Mouse (Mus musculus): ENCODE data around the gene Hp. TPM values are rescaled to one million over a fixed set of nuclear protein-coding genes. Genes with fewer than 3 reads are reported as not detected.

Gene Hp
- polyA plus RNA-seq (2012; ENCODE audit: low replicate concordance) = 35.5 and 50.3 TPM in 2 replicates

DNA sequence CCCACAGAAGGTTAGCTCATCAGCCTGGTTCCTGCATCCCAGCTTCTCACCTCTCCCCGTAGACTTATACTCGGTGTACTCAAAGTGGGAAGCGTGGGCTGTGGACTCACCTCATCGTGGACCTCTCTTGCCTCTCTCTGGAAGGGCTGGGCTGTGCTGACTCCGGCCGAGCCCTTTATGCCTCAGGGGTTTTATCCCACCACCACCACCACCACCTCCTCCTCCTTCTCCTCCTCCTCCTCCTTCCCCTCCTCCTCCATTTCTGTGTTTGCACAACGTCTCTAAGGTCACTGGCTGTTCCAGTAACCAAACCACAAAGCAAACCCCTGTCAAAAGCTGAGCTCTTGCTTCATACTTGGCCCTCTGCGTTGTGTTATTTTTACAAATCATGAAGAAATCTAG lies at the start of gene Hp:
Gene Hp (minus strand): TSS at position 273 of the 402 bp plus-strand sequence.

DNA sequence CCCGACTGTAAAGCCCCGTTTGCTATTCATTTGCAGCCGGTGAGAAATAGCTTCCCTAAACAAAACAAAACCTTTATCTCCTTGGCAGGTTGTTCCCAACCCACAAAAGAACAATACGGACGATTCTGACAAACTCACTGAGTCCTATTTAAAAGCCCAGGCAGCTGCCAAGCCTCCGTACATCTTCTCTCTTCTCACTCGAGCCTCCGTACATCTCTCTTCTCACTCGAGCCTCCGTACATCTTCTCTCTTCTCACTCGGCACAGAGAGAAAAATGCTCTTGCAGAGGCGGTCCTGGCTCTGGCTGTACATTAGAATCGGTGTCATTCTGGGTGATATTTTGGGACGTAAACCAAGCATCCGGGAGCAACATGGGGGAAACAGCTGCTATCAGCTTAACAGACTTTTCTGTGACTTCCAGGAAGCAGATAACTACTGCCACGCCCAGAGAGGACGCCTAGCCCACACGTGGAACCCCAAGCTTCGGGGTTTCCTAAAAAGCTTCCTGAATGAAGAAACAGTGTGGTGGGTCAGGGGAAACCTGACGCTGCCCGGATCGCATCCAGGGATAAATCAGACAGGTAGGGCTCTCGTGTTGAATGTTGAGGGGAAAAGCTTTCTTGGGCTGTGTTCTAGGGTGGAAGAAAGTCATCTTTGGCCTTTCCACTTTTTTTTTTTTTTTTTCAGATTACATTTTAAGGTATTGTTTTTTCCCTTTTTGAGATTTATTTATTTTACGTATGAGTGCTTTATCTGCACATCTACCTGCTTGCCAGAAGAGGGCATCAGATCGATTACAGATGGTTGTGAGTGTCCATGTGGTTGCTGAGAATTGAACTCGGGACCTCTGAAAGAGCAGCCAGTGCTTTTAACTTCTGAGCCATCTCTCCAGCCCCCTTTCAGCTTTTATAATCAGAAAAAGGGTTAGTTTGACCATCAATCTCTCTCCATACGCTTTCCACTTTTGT lies 35.6 kb upstream of the Hp start, which contains the start of gene Pkd1l3:
Gene Pkd1l3 (plus strand): TSS at position 275 of the 968 bp plus-strand sequence.

DNA sequence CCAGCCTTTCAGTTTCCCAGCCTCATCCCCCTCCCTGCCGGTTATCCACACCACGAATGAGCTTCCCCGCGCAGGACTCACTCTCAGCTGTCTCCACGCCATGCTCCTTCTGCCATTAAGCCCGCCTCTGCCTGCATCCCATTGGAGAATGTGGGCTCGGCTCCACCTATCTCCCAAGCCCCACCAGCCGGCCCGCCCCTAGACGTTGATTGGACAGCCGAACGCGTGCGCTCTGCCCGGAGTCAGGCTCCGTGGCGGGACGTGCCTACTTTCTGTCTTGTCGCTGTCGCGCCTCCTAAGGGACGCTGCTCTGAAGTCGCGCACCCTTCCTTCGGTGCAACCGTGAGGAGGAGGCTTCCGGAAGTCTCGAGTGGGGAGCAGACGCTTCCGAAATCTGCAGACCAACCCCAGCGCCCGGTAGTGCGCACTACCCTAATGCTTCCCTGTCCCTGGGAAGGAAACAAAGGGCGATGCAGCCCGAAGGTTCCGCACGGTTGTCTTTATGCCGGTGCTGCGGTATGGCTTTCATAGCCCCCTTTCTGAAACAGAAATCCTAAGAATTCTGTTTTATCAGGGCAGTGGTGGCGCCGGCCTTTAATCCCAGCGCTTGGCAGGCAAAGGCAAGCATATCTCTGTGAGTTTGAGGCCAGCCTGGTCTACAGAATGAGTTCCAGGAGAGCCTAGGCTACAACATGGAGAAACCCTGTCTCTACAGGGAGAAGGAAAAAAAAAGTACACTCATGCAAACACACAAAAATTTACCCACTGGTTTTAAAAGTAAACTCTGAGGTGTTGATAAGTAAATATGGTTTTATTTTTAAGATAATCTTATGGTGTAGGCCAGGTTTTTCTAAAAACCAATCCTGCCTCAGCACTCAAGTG lies 29.5 kb upstream of the Hp start, which contains the start of gene Dhodh:
Gene Dhodh (minus strand): TSS at position 403 of the 882 bp plus-strand sequence.

DNA sequence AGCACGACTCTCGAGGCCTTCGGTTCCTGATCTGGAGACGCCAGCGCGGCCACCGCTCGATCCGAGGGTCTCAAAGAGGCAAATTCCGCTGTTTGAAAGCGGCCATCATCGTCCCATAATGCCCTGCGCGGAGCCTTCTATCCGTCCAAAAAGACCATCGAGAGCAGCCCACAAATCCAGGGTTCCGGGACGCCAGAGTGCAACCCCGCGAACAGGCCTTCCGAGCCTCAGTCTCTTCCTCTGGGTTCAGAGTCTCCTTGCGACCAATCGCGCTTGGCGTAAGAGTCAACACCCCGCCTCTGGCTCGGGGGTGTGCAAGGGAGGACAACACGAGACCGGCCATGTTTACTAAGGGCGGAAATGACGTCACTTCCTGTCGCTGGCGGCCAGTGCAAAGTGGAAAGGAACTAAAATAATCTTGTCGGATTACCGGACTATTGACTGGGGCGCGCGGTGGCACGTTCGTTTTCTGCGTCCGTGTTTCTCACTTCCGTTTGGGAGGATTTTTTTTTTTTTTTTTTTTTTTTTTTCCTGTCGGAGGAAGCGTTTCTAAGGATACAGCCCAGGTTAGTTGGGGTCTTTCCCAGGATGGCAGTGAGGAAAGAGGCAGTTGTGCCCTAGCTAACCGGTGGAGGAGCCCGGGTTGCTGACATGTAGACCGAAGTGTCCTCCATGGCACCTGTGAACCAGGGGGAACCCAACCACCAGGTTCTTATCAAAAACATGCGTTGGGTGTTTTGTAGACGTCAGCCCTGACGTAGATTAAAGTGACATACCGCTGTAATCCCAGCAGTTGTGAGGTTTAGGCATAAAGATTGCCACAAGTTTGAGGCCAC lies 13.3 kb downstream of the Hp start, which contains the start of the genes Dhx38 and Txnl4b:
Gene Dhx38 (minus strand): TSS at position 364 of the 836 bp plus-strand sequence.
Gene Txnl4b (plus strand): TSS at position 395 of the 836 bp plus-strand sequence.

Other genes with a start within 250 kb of the Hp start
- not detected in 2 replicates for gene Pmfbp1, start 85.1 kb downstream of the Hp start, polyA plus RNA-seq (2012; ENCODE audit: low replicate concordance)
- 21.3 and 34.8 TPM in 2 replicates for gene Dhx38, start 13.3 kb downstream of the Hp start, polyA plus RNA-seq (2012; ENCODE audit: low replicate concordance)
- gene Txnl4b, start 13.3 kb downstream of the Hp start, polyA plus RNA-seq (2012; ENCODE audit: low replicate concordance) = 4.4 and 7.7 TPM in 2 replicates
- gene Dhodh, start 29.5 kb upstream of the Hp start, polyA plus RNA-seq (2012; ENCODE audit: low replicate concordance) = 41.3 and 46.4 TPM in 2 replicates
- 0.38 and 0.43 TPM in 2 replicates for gene Pkd1l3, start 35.3 kb upstream of the Hp start, polyA plus RNA-seq (2012; ENCODE audit: low replicate concordance)
- gene Ist1, start 114.1 kb upstream of the Hp start, polyA plus RNA-seq (2012; ENCODE audit: low replicate concordance) = 28.5 and 53.6 TPM in 2 replicates
- 8.1 and 11.8 TPM in 2 replicates for gene Zfp821, start 126.4 kb upstream of the Hp start, polyA plus RNA-seq (2012; ENCODE audit: low replicate concordance)
- gene Atxn1l, start 158.6 kb upstream of the Hp start, polyA plus RNA-seq (2012; ENCODE audit: low replicate concordance) = 26.8 and 37.2 TPM in 2 replicates
- 16.1 and 41.8 TPM in 2 replicates for gene Ap1g1, start 199.4 kb upstream of the Hp start, polyA plus RNA-seq (2012; ENCODE audit: low replicate concordance)